ENCODE assay signal across 25 mouse cellular contexts in the genomic region with DNA sequence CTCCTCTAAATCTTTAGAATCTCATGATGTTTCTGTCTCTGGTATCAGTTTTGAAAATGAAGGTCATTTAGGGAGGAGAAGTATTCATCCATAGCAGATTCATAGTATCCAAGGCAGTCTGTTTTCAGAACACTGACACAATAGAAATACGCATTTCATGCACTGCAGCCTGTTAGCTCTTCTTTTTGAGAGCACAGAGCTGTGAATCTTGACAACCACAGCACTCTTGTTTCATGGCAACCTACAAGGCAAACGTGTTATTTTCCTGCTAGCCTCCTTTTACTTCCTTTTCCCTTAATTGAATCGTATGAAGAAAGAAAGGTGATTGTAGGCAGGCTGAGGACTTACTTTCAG. TPM values are rescaled to one million over a fixed set of nuclear protein-coding genes. Genes with fewer than 3 reads are reported as not detected.
DNase-seq lines count a peak whose midpoint lies in the region; ATAC-seq lines count a peak whose summit lies in the region.
"Had no signal": no experiment of that assay in that cellular context is flagged by ENCODE, and none has a peak within 500 bp of the region (broad histone marks: within the 10 kb centered on the region; RNA-seq: fewer than 3 reads in every experiment).

No protein-coding gene starts in this region.

- 0 out of 2 replicates have a peak, but pooled peaks have one; percentile 38 for ATAC-seq in forebrain, embryonic 15.5 days (replicated peaks)
- no peak for ATAC-seq in forebrain, embryonic 11.5 days (replicated peaks; ENCODE audit: low FRiP score)
- no peak for ATAC-seq in hindbrain, embryonic 14.5 days (ENCODE audit: low FRiP score)
- ATAC-seq in hindbrain, embryonic 11.5 days (ENCODE audit: low FRiP score), result no peak
- peak; percentile 75 for ATAC-seq in midbrain, embryonic 15.5 days (replicated peaks)
- no peak; the same call in 1 of the 2 replicates for ATAC-seq in midbrain, embryonic 16.5 days
- no peak for ATAC-seq in liver, embryonic 12.5 days
- ATAC-seq: activated CD4-positive, CD25-positive, alpha-beta regulatory T cell, adult 4 months; intestine, embryonic 15.5 days; lung, postnatal 0 days had no signal

- no peaks in the 10 kb centered on the region for H3K9me3 ChIP-seq in forebrain, embryonic 15.5 days
- H3K9me3 ChIP-seq in forebrain, embryonic 11.5 days (ENCODE audit: control insufficient read depth, low read length), result no peaks in the 10 kb centered on the region
- no peaks in the 10 kb centered on the region for H3K9me3 ChIP-seq in hindbrain, embryonic 14.5 days (ENCODE audit: control insufficient read depth, low read length)
- no peaks in the 10 kb centered on the region for H3K9me3 ChIP-seq in hindbrain, embryonic 11.5 days (ENCODE audit: control insufficient read depth, low read length)
- H3K9me3 ChIP-seq in midbrain, embryonic 15.5 days, result no peaks in the 10 kb centered on the region
- no peaks in the 10 kb centered on the region for H3K9me3 ChIP-seq in midbrain, embryonic 16.5 days (replicated peaks; ENCODE audit: control insufficient read depth, low read length, poor library complexity, severe bottlenecking)
- no peaks in the 10 kb centered on the region for H3K9me3 ChIP-seq in liver, embryonic 12.5 days (replicated peaks)
- H3K9me3 ChIP-seq: embryonic facial prominence, embryonic 15.5 days; G1E; intestine, embryonic 15.5 days; limb, embryonic 15.5 days; neural tube, embryonic 13.5 days had no signal

- no peak overlapping the region for H3K9ac ChIP-seq in forebrain, embryonic 15.5 days (replicated peaks)
- no peak overlapping the region for H3K9ac ChIP-seq in forebrain, embryonic 11.5 days (ENCODE audit: low read length)
- H3K9ac ChIP-seq in hindbrain, embryonic 14.5 days, result no peak overlapping the region
- no peak overlapping the region for H3K9ac ChIP-seq in hindbrain, embryonic 11.5 days (ENCODE audit: low read depth, low read length)
- H3K9ac ChIP-seq in midbrain, embryonic 15.5 days, result no peak overlapping the region
- no peak overlapping the region for H3K9ac ChIP-seq in midbrain, embryonic 16.5 days (ENCODE audit: low read depth, low read length)
- no peak overlapping the region for H3K9ac ChIP-seq in liver, embryonic 12.5 days
- H3K9ac ChIP-seq: embryonic facial prominence, embryonic 15.5 days; intestine, embryonic 15.5 days; limb, embryonic 15.5 days; neural tube, embryonic 13.5 days had no signal

- no peak overlapping the region for H3K4me3 ChIP-seq in forebrain, embryonic 15.5 days
- H3K4me3 ChIP-seq in forebrain, embryonic 11.5 days (ENCODE audit: low read depth, low read length), result no peak overlapping the region
- H3K4me3 ChIP-seq in hindbrain, embryonic 14.5 days (replicated peaks; ENCODE audit: low read length), result no peak overlapping the region
- H3K4me3 ChIP-seq in hindbrain, embryonic 11.5 days (ENCODE audit: low read depth, low read length), result no peak overlapping the region
- no peak overlapping the region for H3K4me3 ChIP-seq in midbrain, embryonic 15.5 days
- H3K4me3 ChIP-seq in midbrain, embryonic 16.5 days (ENCODE audit: low read depth, low read length), result no peak overlapping the region
- H3K4me3 ChIP-seq in liver, embryonic 12.5 days, result no peak overlapping the region
- H3K4me3 ChIP-seq: embryonic facial prominence, embryonic 15.5 days; intestine, embryonic 15.5 days; limb, embryonic 15.5 days; neural tube, embryonic 13.5 days had no signal

- peak overlapping the region; percentile 5; the same call in 1 of the 2 replicates for H3K27ac ChIP-seq in forebrain, embryonic 15.5 days (replicated peaks)
- H3K27ac ChIP-seq in forebrain, embryonic 11.5 days (ENCODE audit: low read depth, low read length), result no peak overlapping the region
- H3K27ac ChIP-seq in hindbrain, embryonic 14.5 days, result peak overlapping the region; percentile 27
- H3K27ac ChIP-seq in hindbrain, embryonic 11.5 days (ENCODE audit: low read depth, low read length), result no peak overlapping the region
- H3K27ac ChIP-seq in midbrain, embryonic 15.5 days, result peak overlapping the region; percentile 36
- no peak overlapping the region; the same call in 1 of the 2 replicates for H3K27ac ChIP-seq in midbrain, embryonic 16.5 days (ENCODE audit: low read length)
- no peak overlapping the region for H3K27ac ChIP-seq in liver, embryonic 12.5 days
- H3K27ac ChIP-seq: embryonic facial prominence, embryonic 15.5 days; intestine, embryonic 15.5 days; limb, embryonic 15.5 days; neural tube, embryonic 13.5 days had no signal

- H3K27me3 ChIP-seq in forebrain, embryonic 15.5 days, result no peaks in the 10 kb centered on the region
- H3K27me3 ChIP-seq in forebrain, embryonic 11.5 days (ENCODE audit: control insufficient read depth, insufficient read depth, low read length), result no peaks in the 10 kb centered on the region
- no peaks in the 10 kb centered on the region for H3K27me3 ChIP-seq in hindbrain, embryonic 14.5 days (ENCODE audit: control insufficient read depth, insufficient read depth, low read length)
- H3K27me3 ChIP-seq in hindbrain, embryonic 11.5 days (ENCODE audit: control insufficient read depth, insufficient read depth, low read length), result no peaks in the 10 kb centered on the region
- H3K27me3 ChIP-seq in midbrain, embryonic 15.5 days (replicated peaks), result no peaks in the 10 kb centered on the region
- no peaks in the 10 kb centered on the region for H3K27me3 ChIP-seq in midbrain, embryonic 16.5 days (ENCODE audit: control insufficient read depth, insufficient read depth, low read depth, low read length)
- H3K27me3 ChIP-seq in liver, embryonic 12.5 days (replicated peaks), result no peaks in the 10 kb centered on the region
- H3K27me3 ChIP-seq: embryonic facial prominence, embryonic 15.5 days; intestine, embryonic 15.5 days; limb, embryonic 15.5 days; neural tube, embryonic 13.5 days had no signal

- no peaks in the 10 kb centered on the region for H3K36me3 ChIP-seq in forebrain, embryonic 15.5 days
- no peaks in the 10 kb centered on the region for H3K36me3 ChIP-seq in forebrain, embryonic 11.5 days (ENCODE audit: control insufficient read depth, insufficient read depth, low read length)
- H3K36me3 ChIP-seq in hindbrain, embryonic 14.5 days (replicated peaks; ENCODE audit: control insufficient read depth, insufficient read depth), result no peaks in the 10 kb centered on the region
- H3K36me3 ChIP-seq in hindbrain, embryonic 11.5 days (ENCODE audit: control insufficient read depth, insufficient read depth, low read length), result no peaks in the 10 kb centered on the region
- H3K36me3 ChIP-seq in midbrain, embryonic 15.5 days (replicated peaks), result no peaks in the 10 kb centered on the region
- H3K36me3 ChIP-seq in midbrain, embryonic 16.5 days (ENCODE audit: control insufficient read depth, insufficient read depth, low read length), result no peaks in the 10 kb centered on the region
- H3K36me3 ChIP-seq in liver, embryonic 12.5 days, result no peaks in the 10 kb centered on the region
- H3K36me3 ChIP-seq: embryonic facial prominence, embryonic 15.5 days; G1E; intestine, embryonic 15.5 days; limb, embryonic 15.5 days; neural tube, embryonic 13.5 days had no signal

- no peak for DNase-seq in forebrain, embryonic 11.5 days (ENCODE audit: low spot score)
- DNase-seq in hindbrain, embryonic 14.5 days (ENCODE audit: low spot score), result no peak
- no peak for DNase-seq in hindbrain, embryonic 11.5 days (ENCODE audit: low spot score)
- DNase-seq in telencephalon, adult 2 months (ENCODE audit: low read depth, low spot score), result peak; percentile 4
- DNase-seq: adrenal gland, postnatal 10 days; cerebellum, adult 11 months; gastrocnemius, postnatal 36 days; heart, postnatal 36 days; kidney, postnatal 4 days; layer of hippocampus, postnatal 36 days had no signal

- 46% methylated on average over 3 of the region's 3 CpGs for WGBS in forebrain, embryonic 15.5 days
- WGBS in forebrain, embryonic 11.5 days, result 59% methylated on average over 3 of the region's 3 CpGs
- WGBS in hindbrain, embryonic 14.5 days, result 35% methylated on average over 3 of the region's 3 CpGs
- WGBS in hindbrain, embryonic 11.5 days, result 43% methylated on average over 3 of the region's 3 CpGs
- 23% methylated on average over 3 of the region's 3 CpGs for WGBS in midbrain, embryonic 15.5 days
- WGBS in midbrain, embryonic 16.5 days, result 26% methylated on average over 3 of the region's 3 CpGs
- 33% methylated on average over 3 of the region's 3 CpGs for WGBS in liver, embryonic 12.5 days (ENCODE audit: insufficient replicate concordance)

- H3K4me1 ChIP-seq in forebrain, embryonic 15.5 days, result peaks cover 10% of the 10 kb centered on the region; the same call in 1 of the 2 replicates
- no peaks in the 10 kb centered on the region; the same call in 1 of the 2 replicates for H3K4me1 ChIP-seq in forebrain, embryonic 11.5 days (replicated peaks; ENCODE audit: control insufficient read depth, insufficient read depth, low read length)
- no peaks in the 10 kb centered on the region for H3K4me1 ChIP-seq in hindbrain, embryonic 14.5 days (replicated peaks; ENCODE audit: control insufficient read depth, insufficient read depth, low read length)
- H3K4me1 ChIP-seq in hindbrain, embryonic 11.5 days (replicated peaks; ENCODE audit: control insufficient read depth, insufficient read depth, low read length), result no peaks in the 10 kb centered on the region
- peaks cover 12% of the 10 kb centered on the region for H3K4me1 ChIP-seq in midbrain, embryonic 15.5 days
- H3K4me1 ChIP-seq in midbrain, embryonic 16.5 days (ENCODE audit: control insufficient read depth, insufficient read depth, low read length), result peaks cover 10% of the 10 kb centered on the region
- H3K4me1 ChIP-seq in liver, embryonic 12.5 days, result no peaks in the 10 kb centered on the region
- H3K4me1 ChIP-seq: embryonic facial prominence, embryonic 15.5 days; intestine, embryonic 15.5 days; limb, embryonic 15.5 days had no signal

- no peak overlapping the region for H3K4me2 ChIP-seq in forebrain, embryonic 15.5 days (replicated peaks)
- H3K4me2 ChIP-seq in forebrain, embryonic 11.5 days (ENCODE audit: low read depth, low read length, severe bottlenecking), result no peak overlapping the region
- no peak overlapping the region for H3K4me2 ChIP-seq in hindbrain, embryonic 14.5 days (replicated peaks)
- H3K4me2 ChIP-seq in hindbrain, embryonic 11.5 days (replicated peaks; ENCODE audit: low read depth, low read length), result no peak overlapping the region
- H3K4me2 ChIP-seq in midbrain, embryonic 15.5 days, result no peak overlapping the region
- no peak overlapping the region for H3K4me2 ChIP-seq in midbrain, embryonic 16.5 days (ENCODE audit: low read length)
- no peak overlapping the region for H3K4me2 ChIP-seq in liver, embryonic 12.5 days
- H3K4me2 ChIP-seq: embryonic facial prominence, embryonic 15.5 days; intestine, embryonic 15.5 days; limb, embryonic 15.5 days; neural tube, embryonic 13.5 days had no signal

RNA-seq across cellular contexts. Expression of a gene that starts 27.9 kb away (rescaled TPM):
- polyA plus RNA-seq in forebrain, embryonic 15.5 days (2015; fragmentation: Nextera tagmentation; extraction: Ambion mirVana), result not detected in 2 replicates
- polyA plus RNA-seq in forebrain, embryonic 11.5 days (2014; fragmentation: Nextera tagmentation; extraction: Ambion mirVana), result not detected in 2 replicates
- polyA plus RNA-seq in hindbrain, embryonic 14.5 days (2014; fragmentation: Nextera tagmentation; extraction: Ambion mirVana), result not detected in 2 replicates
- not detected in 2 replicates for polyA plus RNA-seq in hindbrain, embryonic 11.5 days (2014; fragmentation: Nextera tagmentation; extraction: Ambion mirVana)
- polyA plus RNA-seq in midbrain, embryonic 15.5 days (2015; fragmentation: Nextera tagmentation; extraction: Ambion mirVana), result not detected in 2 replicates
- polyA plus RNA-seq in midbrain, embryonic 16.5 days (2015; fragmentation: Nextera tagmentation; extraction: Ambion mirVana), result not detected in 2 replicates
- polyA plus RNA-seq in liver, embryonic 12.5 days (2016; fragmentation: Nextera tagmentation; extraction: Ambion mirVana), result not detected in 2 replicates
- polyA plus RNA-seq: activated CD4-positive, CD25-positive, alpha-beta regulatory T cell, adult 4 months; embryonic facial prominence, embryonic 15.5 days; G1E; kidney, embryonic 14.5 days; limb, embryonic 15.5 days; lung, postnatal 0 days; neural tube, embryonic 13.5 days; stomach, embryonic 14.5 days; thymus, postnatal 0 days; urinary bladder, adult 2 months had no signal

Comparison
In these comparisons a context has a peak if more than half of its experiments do, and no peak if none do; other contexts are left out.
1. ATAC-seq: peak in forebrain, embryonic 15.5 days (single experiment) and midbrain, embryonic 15.5 days (single experiment); none in forebrain, embryonic 11.5 days (single experiment), hindbrain, embryonic 14.5 days (single experiment), hindbrain, embryonic 11.5 days (single experiment), midbrain, embryonic 16.5 days (single experiment) and liver, embryonic 12.5 days (single experiment).
2. H3K27ac ChIP-seq: peak in forebrain, embryonic 15.5 days (single experiment), hindbrain, embryonic 14.5 days (single experiment) and midbrain, embryonic 15.5 days (single experiment); none in forebrain, embryonic 11.5 days (single experiment), hindbrain, embryonic 11.5 days (single experiment), midbrain, embryonic 16.5 days (single experiment) and liver, embryonic 12.5 days (single experiment).